Mouse (Mus musculus): Measurements from ENCODE around the gene Tbc1d10a. TPM values are rescaled to one million over a fixed set of nuclear protein-coding genes. Genes with fewer than 3 reads are reported as not detected.

Gene Tbc1d10a
- 10 to 100 TPM; 23.0 to 30.6 TPM for polyA plus RNA-seq (2017; shearing (Covaris generic))

DNA sequence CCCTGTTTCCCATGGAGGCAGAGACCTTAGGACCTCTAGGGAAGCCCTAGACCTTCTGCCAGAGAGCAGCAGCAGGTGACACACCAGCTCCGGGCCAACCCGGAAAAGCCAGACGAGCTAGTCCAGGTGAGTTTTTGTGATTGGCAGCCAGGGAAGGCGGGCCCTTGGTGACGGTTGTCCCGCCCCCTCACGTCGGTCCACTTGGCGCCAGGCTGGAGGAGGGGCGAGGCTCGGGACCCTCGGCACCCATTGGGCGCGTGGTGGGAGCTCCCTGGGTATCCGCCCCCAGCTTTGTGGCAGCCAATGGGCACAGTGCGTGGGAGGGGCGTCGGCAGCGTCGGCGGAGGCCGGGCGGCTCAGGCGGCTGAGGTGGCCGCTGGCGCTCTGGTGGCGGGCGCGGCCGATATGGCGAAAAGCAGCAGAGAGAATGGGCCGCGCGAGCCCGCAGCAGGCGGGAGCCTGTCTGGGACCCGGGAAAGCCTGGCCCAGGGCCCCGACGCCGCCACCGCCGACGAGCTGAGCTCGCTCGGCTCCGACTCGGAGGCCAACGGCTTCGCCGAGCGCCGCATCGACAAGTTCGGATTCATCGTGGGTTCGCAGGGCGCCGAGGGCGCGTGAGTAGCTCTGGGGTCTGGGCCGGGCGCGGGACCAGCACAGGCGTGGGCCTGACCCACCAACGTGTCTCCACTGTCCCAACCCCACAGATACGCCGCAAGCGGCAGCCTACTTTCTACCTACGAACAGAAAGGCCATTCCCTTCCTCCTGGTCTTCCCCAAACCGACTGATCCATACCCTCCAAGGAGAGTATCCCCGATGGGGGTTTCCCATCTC, at the start of gene Tbc1d10a:
Gene Tbc1d10a (plus strand): TSS at position 304 of the 832 bp plus-strand sequence.
- ATAC-seq: peak; percentile 99

- no peak for ATAC-seq
These were observed 47.6 kb upstream of the Tbc1d10a start for GRCm38 (mm10) chr11:4138964-4139363.

GRCm38 (mm10) chr11:4141505-4141904, 45.1 kb upstream of the Tbc1d10a start:
- ATAC-seq: no peak

DNA sequence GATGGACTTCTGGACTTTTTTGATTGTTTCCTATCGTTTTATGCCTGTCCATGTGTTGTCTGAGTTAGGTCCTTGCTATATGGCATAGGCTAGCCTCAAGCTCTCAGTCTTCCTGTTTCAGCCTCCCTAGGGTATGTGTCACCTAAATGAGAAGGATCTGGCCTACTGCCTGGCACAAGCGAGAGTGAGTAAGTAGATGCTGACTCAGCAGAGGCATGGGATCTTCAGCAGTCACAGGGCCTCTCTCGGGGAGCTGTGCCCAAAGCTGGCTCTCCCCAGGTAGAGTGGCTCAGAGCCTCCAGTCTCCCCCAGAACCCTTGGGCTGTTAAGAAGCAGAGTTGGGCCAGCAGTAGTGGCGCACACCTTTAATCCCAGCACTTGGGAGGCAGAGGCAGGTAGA, 44.2 kb upstream of the Tbc1d10a start:
- no peak for ATAC-seq

GRCm38 (mm10) chr11:4143281-4144062, 43.1 kb upstream of the Tbc1d10a start:
- ATAC-seq: no peak

DNA sequence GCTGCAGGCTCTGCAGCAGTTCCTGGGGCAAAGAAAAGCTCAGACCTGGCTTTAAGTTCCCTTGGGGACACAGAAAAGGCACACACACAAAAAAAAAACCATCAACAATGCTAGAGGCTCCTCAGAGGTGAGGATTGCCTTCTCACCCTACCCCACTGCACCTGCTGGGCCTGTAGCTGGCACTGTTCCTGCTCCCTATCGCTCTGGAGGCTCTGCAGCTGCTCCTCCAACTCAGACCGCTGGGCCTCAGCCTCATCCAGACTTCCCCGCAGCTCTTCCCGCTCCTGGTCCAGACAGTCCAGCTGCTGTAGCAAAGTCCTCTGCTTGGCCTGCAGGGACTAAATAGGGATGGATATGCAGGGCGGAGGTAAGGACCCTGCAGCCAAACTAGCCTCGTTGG, 40.2 kb upstream of the Tbc1d10a start:
- no peak for ATAC-seq

DNA sequence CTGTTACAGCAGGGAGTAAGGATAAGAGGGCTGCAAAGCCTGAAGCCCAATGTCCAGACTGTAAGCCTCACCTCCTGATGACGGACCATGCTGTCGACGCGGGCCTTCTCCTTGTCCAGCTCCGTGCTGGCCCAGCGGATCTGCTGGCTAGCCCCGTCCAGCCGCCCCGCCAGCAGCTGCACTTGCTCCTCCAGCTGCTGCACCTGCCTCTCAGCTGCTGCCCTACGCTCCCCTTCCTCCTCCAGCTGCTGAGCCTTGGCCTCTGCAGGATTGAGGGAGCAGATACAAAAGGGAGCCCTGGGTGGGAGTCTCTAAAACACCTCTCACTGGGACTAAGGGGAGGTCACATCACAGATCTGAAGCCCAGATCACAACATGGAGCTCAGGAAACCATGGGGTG, 39.5 kb upstream of the Tbc1d10a start:
- ATAC-seq: no peak

DNA sequence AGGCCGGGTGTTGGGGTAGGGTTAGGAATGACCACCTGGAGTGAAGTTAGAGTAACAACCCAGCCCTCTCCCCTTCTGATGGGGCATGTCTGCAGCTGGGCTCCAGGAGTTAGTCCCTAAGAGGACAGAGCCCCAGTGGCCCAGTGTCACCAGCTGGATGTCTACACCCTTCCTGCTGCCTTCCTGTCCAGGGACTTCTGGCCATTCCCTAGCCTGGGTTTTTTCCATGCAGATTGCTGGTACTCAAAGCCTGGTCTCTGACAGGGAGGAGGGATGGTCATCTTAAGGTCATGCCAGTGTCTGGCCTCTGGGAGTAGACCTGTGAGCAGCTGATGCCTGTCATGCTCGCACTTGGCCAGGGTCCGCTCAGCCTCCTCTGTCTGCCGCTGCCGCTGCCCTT, 38.5 kb upstream of the Tbc1d10a start:
- ATAC-seq: no peak

DNA sequence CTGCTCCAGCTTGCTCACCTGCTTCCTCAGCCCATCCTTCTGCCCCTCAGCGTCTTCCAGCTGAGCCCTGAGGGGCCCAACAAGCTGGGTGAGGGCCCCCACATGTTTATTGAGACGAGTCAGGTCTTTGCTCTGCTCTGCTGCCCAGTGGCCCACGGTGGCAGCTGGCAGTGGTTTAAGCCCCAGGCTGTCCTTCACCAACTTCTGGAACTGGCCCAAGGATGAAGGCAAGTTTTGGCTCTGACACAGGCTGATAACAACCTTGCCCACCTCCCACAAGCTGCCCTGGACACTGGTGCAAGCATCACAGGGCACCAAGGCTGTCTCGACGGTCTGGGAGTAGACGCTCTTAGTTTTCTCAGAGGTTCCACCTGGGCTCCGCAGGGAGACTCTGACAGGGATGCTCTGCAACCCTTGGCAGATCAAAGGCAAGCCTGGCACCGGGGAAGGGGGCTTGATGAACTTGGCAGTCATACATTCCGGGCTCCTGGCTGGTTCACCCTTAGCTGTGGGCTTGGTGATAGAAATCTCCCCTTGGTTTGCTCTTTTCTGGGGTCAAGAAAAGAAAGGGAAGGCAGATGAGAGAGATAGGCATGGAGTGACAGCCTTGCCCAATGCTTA, 37.9 kb upstream of the Tbc1d10a start:
- no peak for ATAC-seq

DNA sequence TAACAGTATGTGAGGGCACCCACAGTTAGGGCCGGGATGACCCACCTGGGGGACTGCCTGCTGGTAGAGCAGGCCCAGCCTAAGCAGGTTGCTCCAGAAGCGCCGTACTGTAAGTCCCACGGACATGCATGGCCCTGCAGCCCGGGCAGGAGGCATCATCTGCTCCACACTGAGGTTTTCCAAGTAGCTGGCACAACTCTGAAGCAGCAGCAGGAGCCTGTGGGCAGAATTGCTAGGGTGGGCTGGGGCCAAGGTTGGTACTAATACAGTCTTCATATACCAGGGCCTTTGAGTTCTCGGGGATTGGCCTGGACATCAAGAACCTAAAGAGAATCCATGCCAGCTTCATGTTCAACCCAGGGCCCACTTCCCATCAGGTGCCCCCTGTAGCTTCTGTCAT, 36.7 kb upstream of the Tbc1d10a start:
- no peak for ATAC-seq

DNA sequence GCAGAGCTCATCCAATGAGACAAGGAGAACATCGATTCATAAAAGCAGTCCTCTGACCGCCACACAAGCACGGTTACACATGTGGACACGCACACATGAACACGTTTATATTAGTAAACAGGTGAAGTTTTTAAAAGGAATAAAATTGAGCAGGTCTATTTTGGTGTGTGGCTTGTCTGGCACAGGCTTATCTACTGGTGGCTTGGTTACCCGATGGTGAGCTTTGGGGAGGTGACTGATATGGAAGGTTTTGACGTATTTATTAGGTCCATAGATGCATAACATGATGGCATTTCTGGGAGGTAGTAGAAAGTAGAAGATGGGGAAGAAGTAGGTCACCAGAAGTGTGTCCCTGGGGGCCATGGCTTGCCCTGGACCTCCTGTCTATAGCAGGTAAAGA, 32.9 kb upstream of the Tbc1d10a start:
- ATAC-seq: no peak

DNA sequence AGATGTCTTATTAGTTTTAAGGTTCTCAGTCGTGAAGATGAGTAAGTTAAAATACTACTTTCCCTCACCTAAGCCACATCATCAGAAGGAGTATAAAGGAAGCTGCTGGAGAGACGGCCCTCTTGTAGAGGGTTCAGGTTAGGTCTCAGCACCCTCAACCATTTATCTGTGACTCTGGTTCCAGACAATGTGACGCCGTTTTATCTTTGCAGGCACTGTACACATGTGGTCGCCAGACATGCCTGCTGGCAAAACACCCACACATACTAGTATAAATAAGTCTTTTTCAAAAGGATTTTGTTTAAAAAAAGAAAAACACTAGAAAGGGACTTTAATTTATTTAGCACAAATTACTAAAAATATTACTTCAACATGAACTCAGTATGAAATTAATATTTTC, 30.9 kb upstream of the Tbc1d10a start:
- no peak for ATAC-seq

DNA sequence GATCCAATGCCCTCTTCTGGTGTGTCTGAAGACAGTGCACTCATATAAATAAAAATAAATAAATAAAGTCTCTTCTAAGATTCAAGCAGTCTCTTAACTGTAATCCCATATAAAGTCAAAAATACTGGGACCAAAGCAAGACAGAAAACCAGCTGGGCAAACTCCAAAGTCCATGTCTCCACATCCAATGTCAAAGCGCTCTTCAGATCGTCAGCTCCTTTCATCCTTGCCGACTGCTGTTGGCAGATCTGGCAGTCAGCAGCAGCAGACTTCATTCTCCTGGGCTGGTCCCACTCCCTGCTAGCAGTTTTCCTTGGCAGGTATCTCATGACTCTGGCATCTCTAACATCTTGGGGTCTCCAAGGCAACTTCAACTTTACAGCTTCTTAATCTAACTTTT, 27.9 kb upstream of the Tbc1d10a start:
- ATAC-seq: no peak

DNA sequence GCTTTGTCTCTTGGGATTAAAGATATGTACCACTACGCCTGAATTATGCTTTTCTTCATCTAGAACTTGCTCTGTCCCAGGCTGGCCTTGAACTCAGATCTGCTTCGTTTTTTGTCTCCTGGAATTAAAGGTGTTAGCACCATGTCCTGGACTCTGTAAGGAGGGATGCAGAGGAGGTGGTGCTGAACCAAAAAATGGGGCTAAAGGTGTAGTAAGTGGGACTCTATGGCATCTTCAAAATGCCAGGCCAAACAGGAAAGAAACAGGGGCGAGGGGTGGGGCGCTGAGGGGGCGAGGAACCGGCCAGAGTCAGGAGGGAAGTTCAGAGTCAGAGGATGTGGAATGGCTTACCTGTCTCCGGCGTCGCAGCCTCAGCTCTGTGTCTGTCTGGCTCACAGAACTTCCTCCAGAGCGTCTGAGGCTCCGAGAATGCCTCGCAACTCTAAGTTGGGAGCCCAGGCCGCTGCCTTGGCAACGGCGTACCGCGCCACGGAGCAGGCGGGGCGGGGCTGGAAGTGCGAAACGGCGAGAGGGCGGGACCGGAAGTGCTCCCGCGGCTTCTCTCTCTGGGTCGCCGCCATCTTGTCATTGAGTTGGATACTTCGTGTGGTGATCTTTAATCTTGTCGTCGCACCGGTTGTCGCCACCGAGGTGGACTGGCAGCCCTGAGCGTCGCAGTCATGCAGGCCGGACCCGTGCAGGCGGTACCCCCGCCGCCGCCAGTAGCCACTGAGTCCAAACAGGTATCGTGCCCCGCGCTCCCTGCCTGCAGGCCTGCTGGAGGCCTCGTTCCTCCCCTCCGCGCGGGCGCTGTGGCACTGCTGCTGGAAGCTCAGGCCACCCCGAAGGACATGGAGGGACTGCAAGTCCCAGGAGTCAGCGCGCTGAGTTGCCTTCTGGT, 26.5 kb upstream of the Tbc1d10a start, which contains the start of the genes Ccdc157 and Sf3a1:
Gene Ccdc157 (minus strand): TSS at position 486 of the 901 bp plus-strand sequence.
Gene Sf3a1 (plus strand): TSS at position 543 of the 901 bp plus-strand sequence.
- peak; percentile 97 for ATAC-seq

DNA sequence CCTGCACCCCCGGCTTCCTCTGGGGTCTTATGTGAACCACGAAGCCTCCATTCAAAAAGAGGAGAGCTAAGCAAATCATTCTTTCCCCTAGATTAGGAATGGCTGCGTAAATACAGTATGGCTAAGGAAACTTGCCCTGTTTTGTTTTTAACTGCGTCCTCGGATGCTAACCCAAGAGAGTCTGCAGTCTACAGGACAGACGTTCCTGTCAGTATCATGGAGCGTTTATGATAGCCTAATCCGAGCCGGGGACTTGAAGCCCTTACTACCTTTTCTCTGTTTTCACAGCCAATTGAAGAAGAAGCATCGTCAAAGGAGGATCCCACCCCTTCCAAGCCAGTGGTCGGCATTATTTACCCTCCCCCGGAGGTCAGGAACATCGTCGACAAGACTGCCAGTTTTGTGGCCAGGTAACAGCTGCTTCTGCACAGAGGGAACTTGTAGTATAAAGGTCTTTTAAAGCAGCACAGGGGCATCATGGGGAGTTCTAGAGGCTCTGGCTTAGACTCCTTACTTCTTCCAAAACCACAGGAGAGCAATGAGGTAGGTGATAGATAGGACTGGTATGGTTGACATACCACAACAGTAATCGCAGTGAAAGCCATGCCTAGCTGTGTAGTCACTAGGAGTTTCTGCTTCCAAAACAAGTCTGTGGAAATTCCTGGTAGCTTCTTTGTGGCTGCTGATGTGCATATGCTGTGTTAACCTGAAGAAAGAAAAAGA, 25.7 kb upstream of the Tbc1d10a start:
- no peak for ATAC-seq

GRCm38 (mm10) chr11:4164701-4165100, 21.9 kb upstream of the Tbc1d10a start:
- no peak for ATAC-seq

GRCm38 (mm10) chr11:4166467-4167090, 20.0 kb upstream of the Tbc1d10a start:
- no peak for ATAC-seq

GRCm38 (mm10) chr11:4174586-4174985, 12.0 kb upstream of the Tbc1d10a start:
- ATAC-seq: no peak

DNA sequence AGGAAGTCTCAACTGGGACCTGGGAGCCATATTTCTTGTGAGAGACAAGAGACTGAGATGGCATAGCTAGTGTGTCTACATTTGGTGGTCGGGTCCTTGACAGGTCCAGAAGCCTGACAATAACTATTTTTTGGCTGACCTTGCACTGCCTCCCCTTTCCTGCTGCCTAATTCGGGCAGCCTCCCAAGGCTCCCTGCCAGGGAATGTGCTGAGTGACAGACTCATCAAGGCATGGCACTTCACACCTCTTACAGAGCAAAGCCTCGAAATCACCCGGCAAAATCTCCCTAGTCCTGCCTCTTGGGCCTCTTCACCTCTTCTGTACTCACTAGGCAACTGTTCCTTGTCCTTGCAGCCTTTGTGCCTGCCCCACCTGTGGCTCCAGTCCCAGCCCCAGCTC, 8.9 kb upstream of the Tbc1d10a start:
- ATAC-seq: no peak

DNA sequence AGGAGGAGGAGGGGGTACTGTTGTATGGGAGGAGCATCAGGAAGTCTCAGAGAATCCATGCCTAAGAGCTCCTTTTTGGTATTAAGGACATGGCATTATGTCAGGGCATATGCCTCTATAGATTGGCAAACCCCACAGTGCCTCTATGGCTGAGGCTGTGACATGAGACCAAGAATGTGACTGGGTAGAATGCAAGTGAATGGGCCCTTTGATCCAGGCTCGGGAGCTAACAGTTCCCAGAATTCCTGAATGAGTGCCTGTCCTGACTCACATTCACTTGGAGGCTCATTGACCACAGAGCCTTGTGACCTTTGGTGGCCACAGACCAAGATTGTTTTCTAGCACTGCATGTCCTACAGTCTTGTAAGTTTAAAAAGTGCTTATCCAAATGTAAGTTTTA, 4.5 kb upstream of the Tbc1d10a start:
- ATAC-seq: no peak

- ATAC-seq: no peak
These were observed 3.1 kb upstream of the Tbc1d10a start for GRCm38 (mm10) chr11:4183511-4183910.
